Mouse (Mus musculus): Measurements from ENCODE around the gene Gpr137. TPM values are rescaled to one million over a fixed set of nuclear protein-coding genes. Genes with fewer than 3 reads are reported as not detected.

Gpr137 gene
- polyA plus RNA-seq, 1 experiment from 2014 or later, result 8.8 TPM

- Histone ChIP-seq H3K4me1 (peaks cover 71% of the 10 kb centered on the region), H3K27ac (no peak overlapping the region), H3K27me3 (replicated peaks) (peaks cover 54% of the 10 kb centered on the region), H3K4me2 (peak overlapping the region; percentile 100), H3K9me3 (replicated peaks) (no peaks in the 10 kb centered on the region), H3K36me3 (peaks cover 12% of the 10 kb centered on the region), H3K9ac (peak overlapping the region; percentile 66), H3K4me3 (no peak overlapping the region; the same call in 1 of the 2 replicates)
- ATAC-seq, result no peak
- WGBS (ENCODE audit: insufficient replicate concordance), result 55% methylated on average over 6 of the region's 6 CpGs
These were observed 19.2 kb downstream of the Gpr137 start for GRCm38 (mm10) chr19:6922901-6923735.

- WGBS (ENCODE audit: insufficient replicate concordance), result under 1% methylated on average over 58 of the region's 66 CpGs
- Histone ChIP-seq H3K9me3 (replicated peaks) (no peaks in the 10 kb centered on the region), H3K4me1 (peaks cover 69% of the 10 kb centered on the region), H3K36me3 (peaks cover 13% of the 10 kb centered on the region), H3K27ac (peak within 1 kb of the TSS; percentile 90), H3K9ac (peak within 1 kb of the TSS; percentile 94), H3K4me2 (peak within 1 kb of the TSS; percentile 100), H3K27me3 (replicated peaks) (peaks cover 42% of the 10 kb centered on the region), H3K4me3 (peak within 1 kb of the TSS; percentile 92)
- peak; percentile 95 for ATAC-seq
These were observed 20.4 kb downstream of the Gpr137 start, which contains the start of gene Esrra for GRCm38 (mm10) chr19:6921647-6922567. Gene Esrra, minus strand, starts transcription at chr19:6921813.

GRCm38 (mm10) chr19:6920741-6921636, 21.3 kb downstream of the Gpr137 start:
- peak overlapping the region; percentile 94 for H3K9ac ChIP-seq
- H3K36me3 ChIP-seq, result peaks cover 13% of the 10 kb centered on the region
- H3K4me3 ChIP-seq, result peak overlapping the region; percentile 92
- no peak for ATAC-seq
- H3K4me2 ChIP-seq, result peak overlapping the region; percentile 100
- peak overlapping the region; percentile 90 for H3K27ac ChIP-seq
- peaks cover 33% of the 10 kb centered on the region for H3K27me3 ChIP-seq (replicated peaks)
- H3K9me3 ChIP-seq (replicated peaks), result no peaks in the 10 kb centered on the region
- peaks cover 69% of the 10 kb centered on the region for H3K4me1 ChIP-seq
- WGBS (ENCODE audit: insufficient replicate concordance), result under 1% methylated on average over 45 of the region's 48 CpGs

- H3K27me3 ChIP-seq (replicated peaks), result peaks cover 24% of the 10 kb centered on the region
- peak overlapping the region; percentile 100 for H3K4me2 ChIP-seq
- peaks cover 13% of the 10 kb centered on the region for H3K36me3 ChIP-seq
- H3K27ac ChIP-seq, result peak overlapping the region; percentile 90
- ATAC-seq, result no peak
- peak overlapping the region; percentile 92 for H3K4me3 ChIP-seq
- H3K9me3 ChIP-seq (replicated peaks), result no peaks in the 10 kb centered on the region
- H3K4me1 ChIP-seq, result peaks cover 69% of the 10 kb centered on the region
- H3K9ac ChIP-seq, result peak overlapping the region; percentile 94
- WGBS (ENCODE audit: insufficient replicate concordance), result 45% methylated on average over 8 of the region's 8 CpGs
These were observed 22.2 kb downstream of the Gpr137 start for GRCm38 (mm10) chr19:6919876-6920740.

GRCm38 (mm10) chr19:6919431-6919830, 22.8 kb downstream of the Gpr137 start:
- no peak overlapping the region; the same call in 1 of the 2 replicates for H3K9ac ChIP-seq
- 0 out of 2 replicates have a peak overlapping the region, but pooled peaks have one; percentile 100 for H3K4me2 ChIP-seq
- ATAC-seq, result no peak
- peaks cover 65% of the 10 kb centered on the region for H3K4me1 ChIP-seq
- H3K9me3 ChIP-seq (replicated peaks), result no peaks in the 10 kb centered on the region
- peaks cover 17% of the 10 kb centered on the region for H3K27me3 ChIP-seq (replicated peaks)
- peak overlapping the region; percentile 90; the same call in 1 of the 2 replicates for H3K27ac ChIP-seq
- H3K36me3 ChIP-seq, result peaks cover 13% of the 10 kb centered on the region
- H3K4me3 ChIP-seq, result no peak overlapping the region

- ATAC-seq, result no peak
- 83% methylated on average over 4 of the region's 4 CpGs for WGBS (ENCODE audit: insufficient replicate concordance)
These were observed 24.0 kb downstream of the Gpr137 start for GRCm38 (mm10) chr19:6918321-6918720.

DNA sequence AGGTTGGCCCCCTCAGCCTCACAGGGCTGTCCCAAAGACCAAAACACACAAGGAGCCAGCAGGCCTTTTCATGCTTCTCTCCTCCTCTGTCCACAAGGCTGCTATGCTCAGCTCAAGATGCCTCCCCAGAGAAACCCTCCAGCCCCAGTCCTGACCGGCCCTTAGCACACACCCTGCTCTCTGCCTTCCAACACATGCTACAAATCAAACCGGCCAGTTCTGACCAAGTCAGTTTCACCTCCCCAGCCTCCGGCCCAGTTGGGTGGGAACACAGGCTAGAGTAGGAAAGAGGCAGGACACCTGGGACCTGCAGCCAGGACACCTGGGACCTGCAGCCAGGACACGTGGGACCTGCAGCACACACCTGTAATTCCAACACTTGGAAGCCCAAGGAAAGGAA, 25.8 kb downstream of the Gpr137 start:
- 75% methylated on average over 4 of the region's 4 CpGs for WGBS (ENCODE audit: insufficient replicate concordance)
- peaks cover 43% of the 10 kb centered on the region for H3K36me3 ChIP-seq
- no peak overlapping the region for H3K9ac ChIP-seq
- H3K27me3 ChIP-seq (replicated peaks), result no peaks in the 10 kb centered on the region
- H3K9me3 ChIP-seq (replicated peaks), result no peaks in the 10 kb centered on the region
- H3K4me2 ChIP-seq, result no peak overlapping the region
- no peak for ATAC-seq
- H3K27ac ChIP-seq, result 0 out of 2 replicates have a peak overlapping the region, but pooled peaks have one; percentile 16
- H3K4me3 ChIP-seq, result no peak overlapping the region
- peaks cover 65% of the 10 kb centered on the region for H3K4me1 ChIP-seq

More at GRCm38 (mm10) chr19:6918321-6918720, 24.0 kb downstream of the Gpr137 start:
- peaks cover 69% of the 10 kb centered on the region for H3K4me1 ChIP-seq
- no peak overlapping the region for H3K4me2 ChIP-seq
- H3K4me3 ChIP-seq, result no peak overlapping the region
- H3K9me3 ChIP-seq (replicated peaks), result no peaks in the 10 kb centered on the region
- H3K27ac ChIP-seq, result peak overlapping the region; percentile 5; the same call in 1 of the 2 replicates
- H3K27me3 ChIP-seq (replicated peaks), result peaks cover 6% of the 10 kb centered on the region
- H3K36me3 ChIP-seq, result peaks cover 24% of the 10 kb centered on the region
- H3K9ac ChIP-seq, result no peak overlapping the region

GRCm38 (mm10) chr19:6915276-6915675, 27.0 kb downstream of the Gpr137 start:
- H3K4me1 ChIP-seq, result peaks cover 61% of the 10 kb centered on the region
- H3K9ac ChIP-seq, result no peak overlapping the region
- H3K9me3 ChIP-seq (replicated peaks), result no peaks in the 10 kb centered on the region
- 22% methylated on average over 4 of the region's 4 CpGs for WGBS (ENCODE audit: insufficient replicate concordance)
- H3K4me2 ChIP-seq, result peak overlapping the region; percentile 11; the same call in 1 of the 2 replicates
- H3K27ac ChIP-seq, result peak overlapping the region; percentile 55
- peaks cover 49% of the 10 kb centered on the region for H3K36me3 ChIP-seq
- no peaks in the 10 kb centered on the region for H3K27me3 ChIP-seq (replicated peaks)
- no peak overlapping the region for H3K4me3 ChIP-seq
- peak; percentile 60 for ATAC-seq

GRCm38 (mm10) chr19:6914540-6914939, 27.7 kb downstream of the Gpr137 start:
- Histone ChIP-seq H3K4me1 (peaks cover 54% of the 10 kb centered on the region), H3K9ac (no peak overlapping the region), H3K4me2 (no peak overlapping the region), H3K36me3 (peaks cover 44% of the 10 kb centered on the region), H3K9me3 (replicated peaks) (no peaks in the 10 kb centered on the region), H3K27ac (peak overlapping the region; percentile 56; the same call in 1 of the 2 replicates), H3K27me3 (replicated peaks) (no peaks in the 10 kb centered on the region), H3K4me3 (no peak overlapping the region)
- WGBS (ENCODE audit: insufficient replicate concordance), result 78% methylated on average over 9 of the region's 9 CpGs
- ATAC-seq, result no peak

GRCm38 (mm10) chr19:6913991-6914390, 28.3 kb downstream of the Gpr137 start:
- Histone ChIP-seq H3K9me3 (replicated peaks) (no peaks in the 10 kb centered on the region), H3K27me3 (replicated peaks) (no peaks in the 10 kb centered on the region), H3K4me1 (peaks cover 50% of the 10 kb centered on the region), H3K27ac (peak overlapping the region; percentile 56), H3K4me2 (no peak overlapping the region), H3K9ac (no peak overlapping the region; the same call in 1 of the 2 replicates), H3K4me3 (no peak overlapping the region), H3K36me3 (peaks cover 44% of the 10 kb centered on the region)
- WGBS (ENCODE audit: insufficient replicate concordance), result 81% methylated on average over 11 of the region's 11 CpGs
- no peak for ATAC-seq
